Mouse (Mus musculus): ENCODE results near the gene Fkbp1a.
A peak's percentile ranks its signal among the peaks of the same experiment; 100 is the strongest.

Fkbp1a gene

GRCm38 (mm10) chr2:151542323-151543062 lies at the start of gene Fkbp1a:
Gene Fkbp1a, plus strand, starts transcription at chr2:151542483.
- peak; percentile 98 to 99 for DNase-seq

GRCm38 (mm10) chr2:151494035-151494803 lies 48.1 kb upstream of the Fkbp1a start, which contains the start of gene Nsfl1c:
Gene Nsfl1c, plus strand, starts transcription at chr2:151494182.
- peak; percentile 93 to 97 for DNase-seq

GRCm38 (mm10) chr2:151498358-151498757 lies 43.9 kb upstream of the Fkbp1a start:
- DNase-seq = no peak

DNA sequence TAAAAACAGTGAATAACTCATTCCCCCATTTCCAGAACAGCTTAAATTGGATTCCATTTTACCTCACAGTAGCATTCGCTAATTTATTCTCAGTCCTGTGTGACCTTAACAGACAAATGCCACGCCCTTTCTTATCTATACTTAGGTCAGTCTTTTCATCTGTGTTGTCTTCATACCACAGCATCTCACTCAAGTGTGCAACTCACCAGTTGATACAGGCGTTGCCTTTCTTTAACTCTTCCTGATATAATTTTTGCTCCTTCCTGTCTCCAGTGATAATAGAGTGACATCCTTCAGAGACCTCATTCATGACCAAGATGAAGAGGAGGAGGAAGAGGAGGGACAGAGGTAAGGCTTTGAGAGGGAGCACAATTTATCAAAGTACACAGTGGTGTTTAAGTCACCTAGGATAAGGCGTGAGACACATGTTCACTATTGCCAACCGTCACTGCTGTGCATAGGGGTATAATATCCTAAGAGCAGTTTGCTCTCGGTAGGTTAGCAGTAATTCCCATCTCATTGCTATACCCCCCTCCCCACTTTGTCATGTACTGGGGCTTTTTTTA lies 41.8 kb upstream of the Fkbp1a start:
- no peak for DNase-seq

GRCm38 (mm10) chr2:151504226-151504625 lies 38.1 kb upstream of the Fkbp1a start:
- DNase-seq = no peak

DNA sequence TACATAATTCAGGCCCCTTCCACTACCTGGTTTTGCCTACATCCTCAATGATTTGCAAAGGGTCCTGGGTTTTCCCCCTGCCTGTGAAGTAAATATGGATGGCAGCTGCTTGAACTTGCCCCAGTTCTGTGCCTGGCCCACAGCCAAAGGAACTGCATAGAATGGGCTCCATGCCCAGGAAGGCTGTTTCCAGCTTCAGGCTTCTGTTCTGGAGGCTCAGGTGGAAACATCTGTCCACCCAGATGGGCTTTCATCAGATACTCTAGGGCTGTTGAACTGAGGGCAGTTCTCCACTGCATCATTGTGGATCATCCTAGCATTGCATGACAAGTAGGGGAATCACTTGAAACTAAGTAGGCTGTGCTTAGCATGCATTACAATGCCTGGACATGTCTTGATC lies 30.1 kb upstream of the Fkbp1a start:
- DNase-seq = peak; percentile 60 to 79

DNA sequence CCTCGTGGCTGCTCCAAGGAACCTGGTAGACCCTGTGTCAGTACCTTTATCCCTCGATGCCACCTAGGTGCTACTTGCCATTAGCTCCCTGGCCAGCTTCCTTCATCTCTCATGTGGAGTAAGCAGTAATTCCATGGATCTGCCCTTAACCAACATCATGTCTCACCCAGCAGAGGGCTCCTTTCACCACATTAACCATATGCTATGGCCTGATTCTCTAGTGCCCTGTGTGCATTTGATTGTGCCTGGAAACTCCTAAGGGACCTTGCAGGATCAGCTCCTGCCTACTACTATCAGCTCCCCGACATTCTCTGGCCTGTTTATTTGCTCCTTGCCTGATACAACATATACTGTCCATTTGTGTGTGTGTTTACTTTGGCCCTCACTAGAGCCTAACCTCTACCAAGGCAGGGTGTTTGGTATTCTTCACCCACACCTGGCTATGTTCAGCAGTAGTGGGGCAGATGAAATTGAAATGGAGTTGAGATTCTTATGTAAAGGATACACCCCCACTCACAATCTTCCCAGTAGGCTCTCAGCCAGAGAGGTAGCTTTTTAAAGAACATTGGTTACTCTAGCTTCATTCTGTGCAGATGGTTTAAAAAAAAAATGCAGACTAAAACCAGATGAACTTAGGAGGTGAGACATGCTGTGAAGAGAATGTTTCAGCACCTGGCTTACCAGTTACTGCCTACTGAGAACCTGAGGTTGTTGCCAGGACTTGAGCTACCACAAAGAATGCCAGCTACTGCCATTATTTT lies 28.6 kb upstream of the Fkbp1a start:
- DNase-seq = no peak

DNA sequence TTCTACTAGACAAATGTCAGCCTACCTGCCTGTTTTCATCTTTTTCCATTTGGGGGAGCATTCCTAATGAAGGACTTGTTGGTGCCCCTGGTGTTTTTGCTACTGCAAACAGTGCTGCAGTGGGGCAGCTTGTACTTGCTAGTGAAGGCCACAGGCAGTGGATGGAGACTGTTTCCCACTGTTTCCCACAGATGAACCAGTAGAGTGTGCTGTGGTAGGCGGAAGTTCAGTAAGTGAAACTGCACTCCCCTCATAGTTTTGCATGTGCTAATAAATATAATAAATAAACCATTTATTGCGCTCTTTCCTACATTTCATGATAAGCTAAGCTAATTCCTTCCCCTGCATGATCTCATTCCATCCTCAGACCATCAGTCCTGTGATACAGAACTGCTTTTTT lies 23.3 kb upstream of the Fkbp1a start:
- DNase-seq = no peak

DNA sequence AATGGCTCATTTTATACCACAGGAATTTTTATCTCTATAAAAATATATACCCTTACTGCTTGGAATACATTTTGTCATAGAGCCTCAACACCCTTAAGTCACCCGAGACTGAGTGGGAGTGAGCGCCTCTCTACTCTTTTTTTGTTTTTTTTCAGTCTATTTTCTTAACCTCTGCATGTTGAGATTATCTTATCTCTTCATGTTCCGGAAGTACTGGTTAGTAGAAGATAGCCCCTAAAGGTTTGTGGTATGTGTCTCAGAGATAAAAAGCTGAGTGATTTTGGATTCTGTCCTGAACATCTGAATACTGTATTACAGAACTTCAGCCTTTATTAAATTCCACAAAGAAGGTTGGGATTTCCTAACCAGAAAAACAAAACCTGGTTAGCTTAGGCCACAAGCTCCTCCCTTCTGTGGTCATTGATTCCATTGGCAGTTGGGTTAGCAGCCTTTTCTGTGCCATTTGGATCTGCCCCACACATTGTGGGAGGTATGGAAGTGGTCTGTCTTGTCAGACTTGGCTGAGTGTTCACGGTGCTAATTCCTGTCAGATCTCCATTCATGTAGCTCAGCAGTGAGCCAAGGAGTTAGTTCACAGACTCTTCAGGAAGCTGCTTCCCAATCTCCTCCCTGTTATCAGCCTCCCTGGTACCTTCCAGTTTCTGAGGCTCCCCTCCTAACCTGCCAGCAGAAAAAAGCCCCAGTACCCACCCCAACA lies 17.8 kb upstream of the Fkbp1a start:
- DNase-seq = no peak

DNA sequence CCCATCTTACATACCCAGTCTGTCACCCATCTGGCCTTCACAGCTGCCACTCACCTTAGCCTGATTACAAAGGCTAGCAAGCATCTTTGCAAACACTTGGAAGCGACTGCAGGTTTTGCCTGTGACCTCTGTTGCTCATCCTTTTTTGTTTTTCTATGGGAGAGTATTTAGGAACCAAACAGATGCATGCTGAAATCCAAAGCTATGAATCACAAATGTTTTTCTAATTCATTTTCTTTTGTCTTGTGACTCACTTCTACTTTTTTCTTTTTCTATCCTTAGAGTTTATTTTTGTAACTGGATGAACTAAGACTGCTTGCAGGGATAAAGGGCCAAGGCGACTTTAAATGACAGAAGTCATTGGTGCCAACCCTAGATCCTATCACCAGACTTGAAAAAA lies 16.8 kb upstream of the Fkbp1a start:
- DNase-seq = no peak

DNA sequence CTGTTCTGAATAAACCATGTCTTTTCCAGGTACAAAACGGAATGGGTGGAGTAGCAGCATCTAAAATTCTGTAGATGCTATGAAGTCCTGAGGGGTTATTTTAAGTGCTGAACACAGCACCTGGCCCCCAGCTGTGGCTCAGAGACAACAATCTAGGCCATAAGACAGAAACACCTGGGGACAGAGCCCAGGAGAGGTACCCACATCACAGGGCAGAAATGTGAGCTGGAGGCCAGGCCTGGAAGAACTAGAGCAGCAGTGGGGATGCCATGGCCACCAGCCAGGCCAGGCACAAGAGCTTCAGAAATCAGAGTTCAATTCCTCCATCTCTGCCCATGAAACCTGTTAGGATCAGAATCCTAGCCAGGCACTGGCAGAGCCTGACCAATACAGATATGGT lies 14.2 kb upstream of the Fkbp1a start:
- no peak for DNase-seq

DNA sequence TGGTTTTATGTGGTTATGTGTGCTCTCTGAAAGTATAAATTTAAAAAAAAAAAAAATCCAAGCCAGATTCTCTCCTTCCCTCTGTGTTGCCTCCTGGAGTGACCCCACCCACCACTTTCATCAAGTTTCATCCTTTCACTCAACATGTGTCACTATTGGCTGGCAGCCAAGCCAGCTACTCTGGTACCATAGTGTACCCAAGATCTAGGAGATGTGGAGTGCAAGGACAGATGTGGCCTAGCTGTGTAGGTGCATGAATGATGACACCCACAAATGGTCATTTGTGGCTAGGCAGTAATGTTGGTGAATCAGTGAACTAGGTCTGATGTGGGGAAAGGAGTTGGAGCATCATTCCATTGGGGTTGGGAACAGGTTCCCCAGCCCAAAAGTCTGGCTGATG lies 13.1 kb upstream of the Fkbp1a start:
- DNase-seq = no peak

DNA sequence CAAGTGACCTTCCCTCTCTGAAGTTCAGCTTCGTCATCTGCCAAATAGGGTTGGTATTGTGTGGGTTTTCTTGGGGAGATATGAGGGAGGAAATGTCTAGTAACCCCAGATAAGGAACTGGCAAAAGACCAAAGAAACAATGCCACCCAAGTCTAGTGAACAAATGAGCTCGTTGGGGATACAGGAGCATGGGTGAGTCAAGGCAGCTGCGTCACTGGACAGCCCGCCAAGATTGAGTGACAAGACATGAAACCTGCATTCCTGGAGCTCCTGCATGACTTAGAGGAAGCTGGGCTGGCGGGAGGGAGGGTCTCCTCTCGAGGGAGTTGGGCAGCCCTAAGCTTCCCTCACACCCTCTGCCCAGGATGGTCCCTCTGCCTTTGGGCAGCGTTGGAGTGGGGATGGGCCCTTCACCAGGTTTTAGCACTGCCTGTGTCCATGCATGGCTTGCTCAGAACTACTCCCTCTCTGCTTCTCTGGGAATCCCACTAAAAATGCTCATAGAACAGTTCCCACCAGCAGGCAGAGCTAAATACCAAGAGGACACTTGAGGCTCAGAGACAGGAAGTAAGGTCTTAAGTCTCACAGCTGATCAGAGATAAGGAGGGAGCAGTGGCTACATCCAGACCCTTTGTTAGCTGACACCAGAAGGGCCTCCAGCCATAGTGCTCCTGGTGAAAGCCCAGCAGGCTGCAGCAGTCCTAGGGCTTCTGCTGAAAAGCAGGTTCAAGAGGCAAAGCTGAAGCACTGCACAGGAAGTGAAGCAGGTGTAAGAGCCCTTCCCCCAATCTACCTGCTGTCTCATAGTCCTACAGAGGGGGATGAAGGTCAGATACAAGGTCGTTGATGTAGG lies 11.7 kb upstream of the Fkbp1a start:
- no peak for DNase-seq

- no peak for DNase-seq
Measured at GRCm38 (mm10) chr2:151533632-151534031, 8.7 kb upstream of the Fkbp1a start.

DNA sequence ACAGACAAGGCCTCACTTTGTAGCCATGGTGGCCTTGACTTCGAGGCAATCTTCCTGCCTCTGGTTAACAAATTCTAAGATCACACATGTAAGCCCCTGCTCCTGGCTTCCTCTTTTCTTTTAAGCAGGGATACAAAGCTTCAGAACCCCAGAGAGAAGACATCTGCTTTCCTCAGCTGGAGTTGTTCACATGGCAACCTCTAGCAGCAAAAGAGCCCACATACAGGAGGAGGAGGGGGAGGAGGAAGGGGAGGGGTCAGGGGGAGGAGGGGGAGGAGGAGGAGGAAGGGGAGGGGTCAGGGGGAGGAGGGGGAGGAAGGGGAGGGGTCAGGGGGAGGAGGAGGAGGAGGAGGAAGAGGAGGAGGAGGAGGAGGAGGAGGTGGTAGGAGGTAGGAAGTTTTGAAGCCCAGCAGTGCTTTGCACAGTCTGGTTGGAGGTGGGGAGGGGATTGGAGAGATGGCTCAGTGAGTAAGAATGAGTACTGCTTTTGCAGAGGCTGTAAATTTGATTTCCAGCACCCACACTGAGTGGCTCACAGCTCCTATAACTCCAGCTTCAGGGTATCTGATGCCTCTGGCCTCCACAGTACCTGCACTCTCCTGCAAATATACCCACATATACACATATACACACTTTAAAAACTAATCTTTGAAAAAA lies 6.2 kb upstream of the Fkbp1a start:
- peak in 1 of 2 experiments; percentile 8 for DNase-seq

DNA sequence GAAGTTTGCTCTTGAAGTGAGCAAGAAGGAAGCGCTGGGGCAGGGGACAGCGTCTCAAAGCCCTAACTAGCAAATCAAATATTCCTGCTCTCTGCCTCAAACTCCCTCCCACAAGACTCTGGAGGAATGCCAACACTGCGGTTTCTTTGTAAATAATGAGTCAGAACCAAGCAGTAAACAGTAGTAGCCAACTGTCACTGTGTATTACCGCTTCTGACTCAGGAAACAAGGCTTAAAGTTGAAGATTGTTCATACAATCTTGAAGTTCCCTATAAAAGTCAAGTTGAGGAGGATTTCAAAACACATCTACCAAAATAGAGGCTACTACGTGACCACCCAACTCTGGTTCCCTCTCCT lies 5.7 kb upstream of the Fkbp1a start:
- DNase-seq = peak; percentile 67 to 72

DNA sequence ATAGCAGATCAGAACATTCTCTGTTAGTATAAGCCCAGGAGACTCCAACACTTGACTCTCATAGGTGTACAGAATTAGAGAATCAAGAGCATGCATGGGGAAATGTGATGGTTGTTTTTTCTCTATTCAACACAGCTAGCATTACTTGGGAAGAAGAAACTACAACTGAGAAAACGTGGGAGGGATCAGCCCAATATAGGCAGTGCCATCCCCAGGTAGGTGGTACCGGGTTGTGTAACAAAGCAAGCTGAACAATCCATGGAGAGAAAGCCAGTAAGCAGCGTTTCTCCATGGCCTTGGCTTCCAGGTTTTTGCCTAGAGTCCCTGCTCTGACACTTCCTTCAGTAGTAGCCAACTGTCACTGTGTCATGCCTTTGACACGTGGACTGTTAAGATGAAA lies 3.6 kb upstream of the Fkbp1a start:
- DNase-seq = no peak

- DNase-seq = peak; percentile 79 to 81
Measured at GRCm38 (mm10) chr2:151543063-151543895, 996 bp downstream of the Fkbp1a start.

- no peak for DNase-seq
Measured at GRCm38 (mm10) chr2:151544673-151545072, 2.4 kb downstream of the Fkbp1a start.

GRCm38 (mm10) chr2:151546571-151546970 lies 4.3 kb downstream of the Fkbp1a start:
- DNase-seq = no peak

Measured in kidney, postnatal 36 days (tissue).